Mouse (Mus musculus) retina, postnatal 1 day (tissue): ENCODE measurements at regions not wholly inside any gene's neighbourhood (a gene's known extent, or its start where the extent isn't known, plus 50 kb on each side); places are given as distances from the start of the nearest gene placed in this dataset.

Experiments
- DNase-seq: peaks from one replicate; pipeline ENCODE4 v3.0.0-alpha.2; 2012

DNA sequence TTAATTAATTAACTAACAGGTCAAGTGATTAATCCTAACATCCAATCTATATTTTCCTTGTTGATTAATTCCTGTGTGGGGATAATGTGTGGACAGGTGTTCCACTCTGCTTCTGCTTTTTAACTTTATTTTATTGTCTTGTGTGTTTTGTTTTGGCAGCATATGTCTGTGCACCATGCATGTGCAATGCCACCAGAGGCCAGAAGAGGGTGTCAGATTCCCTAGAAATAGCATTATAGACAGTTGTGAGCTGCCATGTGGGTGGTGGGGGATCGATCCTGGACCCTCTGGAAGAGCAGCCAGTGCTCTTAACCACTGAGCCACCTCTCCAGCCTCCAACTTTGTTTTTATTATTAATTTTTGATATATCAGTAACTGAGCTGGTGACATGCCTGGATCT is 65.6 kb downstream of the En1 start:
- no peak for DNase-seq

- no peak for DNase-seq
Measured at GRCm38 (mm10) chr1:120683532-120684245, 81.5 kb downstream of the En1 start.

DNA sequence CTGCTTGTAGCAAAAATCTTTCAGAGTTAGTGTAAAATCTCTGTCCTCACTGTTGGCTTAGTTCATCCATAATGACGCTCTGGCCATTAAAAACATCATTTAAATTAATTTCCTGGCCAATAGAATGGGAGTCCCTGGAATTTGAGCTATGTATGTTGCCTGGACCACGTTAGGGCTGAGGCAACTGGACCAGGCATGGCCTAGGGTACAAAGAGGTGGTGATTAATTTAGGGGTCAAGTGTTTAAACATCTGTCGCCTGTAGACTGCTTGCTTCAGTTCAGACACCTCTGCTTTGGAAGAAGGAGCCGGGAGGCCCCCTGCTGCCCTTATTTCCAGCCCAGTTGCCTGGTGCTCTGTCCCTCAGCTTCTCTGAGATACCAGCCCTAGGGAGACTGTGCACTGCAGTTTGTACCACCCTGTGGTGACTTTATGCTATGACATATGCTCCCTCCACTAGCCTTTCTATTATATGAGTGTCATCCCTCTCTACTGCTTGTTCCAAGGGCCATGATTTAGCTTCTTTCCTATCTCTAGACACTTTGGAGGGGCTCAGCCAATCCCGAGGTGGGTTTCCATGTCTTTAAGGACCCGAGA is 83.5 kb downstream of the En1 start:
- DNase-seq = peak; percentile 18

DNA sequence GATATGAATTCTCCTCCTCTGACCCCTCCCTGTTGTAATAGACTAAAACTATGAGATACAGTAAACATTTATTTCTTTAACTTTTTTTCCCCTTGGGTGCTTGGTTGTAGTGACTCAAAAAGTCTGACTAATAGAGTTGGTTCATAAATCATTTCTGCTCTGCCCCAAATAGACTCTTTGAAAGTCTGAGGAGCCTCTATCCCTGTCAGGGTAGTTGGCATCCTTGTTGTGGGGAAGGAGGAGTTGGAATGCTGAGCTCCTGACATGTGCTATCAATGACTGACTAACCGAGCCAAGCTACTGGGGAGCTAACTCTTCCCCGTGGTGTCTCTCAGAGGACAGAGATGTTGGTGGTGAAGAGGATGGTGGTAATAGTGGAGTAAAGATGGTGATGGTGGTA is 89.4 kb downstream of the En1 start:
- no peak for DNase-seq

DNA sequence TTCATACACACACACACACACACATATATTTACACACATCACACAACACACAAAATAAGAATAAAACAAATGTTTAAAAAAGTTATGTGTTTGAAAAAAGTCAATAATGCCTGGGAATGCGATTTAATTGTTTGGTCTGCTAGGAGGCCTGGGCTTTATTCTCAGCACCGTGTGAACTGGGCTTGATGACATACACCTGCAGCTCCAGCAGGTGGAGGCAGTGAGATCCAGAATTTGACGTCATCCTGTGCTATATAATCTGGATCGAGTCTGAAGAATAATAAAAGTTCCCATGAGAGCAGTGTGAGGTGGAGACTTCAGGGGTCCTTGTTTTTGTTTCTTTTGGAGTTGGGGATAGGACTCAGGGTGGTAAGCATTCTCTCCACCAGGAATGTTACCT is 96.0 kb downstream of the En1 start:
- no peak for DNase-seq

DNA sequence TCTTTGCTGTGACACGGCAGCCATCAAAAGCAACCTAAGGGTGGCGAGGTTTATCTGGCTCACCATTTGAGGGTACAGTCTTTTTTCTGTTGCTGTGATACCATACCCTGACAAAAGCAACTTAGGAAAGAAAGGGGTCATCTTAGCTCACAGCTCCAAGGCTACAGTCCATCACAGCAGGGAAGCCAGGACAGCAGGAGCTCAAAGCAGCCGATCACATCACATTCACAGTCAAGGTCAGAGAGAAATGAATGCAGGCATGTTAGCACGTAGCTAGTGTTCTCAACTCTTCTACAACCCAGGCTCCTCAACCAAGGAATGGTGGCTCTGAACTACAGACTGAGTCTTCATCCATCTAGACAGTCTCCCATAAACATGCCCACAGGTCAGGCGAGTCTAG is 102.0 kb downstream of the En1 start:
- peak; percentile 17 for DNase-seq

DNA sequence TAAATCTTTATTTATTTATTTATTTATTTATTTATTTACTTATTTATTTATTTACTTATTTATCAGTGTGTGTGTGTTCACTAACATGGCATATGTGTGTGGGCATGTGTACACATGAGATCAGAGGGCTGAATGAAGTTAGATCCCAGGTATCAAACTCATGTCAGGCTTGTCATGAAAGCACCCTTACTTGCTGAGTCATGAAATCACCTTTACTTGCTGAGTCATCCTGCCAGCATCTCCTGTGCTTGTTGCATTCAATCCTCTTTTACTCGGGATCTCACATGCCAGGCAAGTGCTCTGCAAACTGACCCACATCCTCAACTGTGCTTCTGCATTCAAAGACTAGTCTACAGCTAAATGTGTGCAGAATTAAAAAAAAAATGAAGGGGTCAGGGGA is 103.8 kb downstream of the En1 start:
- DNase-seq = no peak

DNA sequence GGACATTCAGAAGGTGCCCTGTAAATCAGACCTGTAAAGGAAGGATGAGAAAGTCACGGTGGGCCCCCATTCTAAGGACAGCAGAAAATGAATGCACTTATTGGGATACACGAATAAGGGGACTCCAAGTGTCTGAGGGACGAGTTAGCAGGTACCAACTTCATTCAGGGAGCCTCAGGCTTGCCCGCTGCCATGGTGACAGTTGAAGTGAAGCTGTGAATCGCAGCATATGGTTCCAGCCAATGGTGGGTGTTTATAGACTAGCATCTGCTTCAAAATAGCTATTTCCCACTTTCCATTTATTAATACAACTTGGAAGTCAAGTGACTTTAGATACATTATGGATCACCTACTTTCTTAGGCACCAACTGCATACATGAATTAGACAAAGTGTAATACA is 106.3 kb downstream of the En1 start:
- no peak for DNase-seq

- DNase-seq = no peak
Measured at GRCm38 (mm10) chr1:120715105-120715877, 113.1 kb downstream of the En1 start.

DNA sequence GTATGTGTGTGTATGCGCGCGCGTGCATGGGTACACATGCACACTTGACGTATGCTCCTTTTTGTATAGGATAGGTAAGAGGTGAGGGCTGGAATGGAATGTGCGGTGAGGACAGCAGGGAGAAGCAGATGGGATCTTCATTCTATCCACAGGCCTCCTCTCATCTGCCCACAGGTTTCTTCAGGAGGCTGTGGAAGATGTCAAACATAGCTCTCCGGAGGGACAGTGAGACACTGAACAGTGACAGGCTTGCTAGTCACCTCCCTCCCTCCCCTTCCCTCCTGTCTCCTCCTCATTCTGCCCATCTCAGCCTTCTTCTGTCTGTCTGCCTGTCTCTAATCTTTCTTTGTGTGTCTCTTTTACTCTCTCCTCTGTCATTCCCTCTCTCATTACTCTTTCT is 124.6 kb downstream of the En1 start:
- DNase-seq = no peak

- peak; percentile 7 for DNase-seq
Measured at GRCm38 (mm10) chr1:120727427-120727826, 125.2 kb downstream of the En1 start.

DNA sequence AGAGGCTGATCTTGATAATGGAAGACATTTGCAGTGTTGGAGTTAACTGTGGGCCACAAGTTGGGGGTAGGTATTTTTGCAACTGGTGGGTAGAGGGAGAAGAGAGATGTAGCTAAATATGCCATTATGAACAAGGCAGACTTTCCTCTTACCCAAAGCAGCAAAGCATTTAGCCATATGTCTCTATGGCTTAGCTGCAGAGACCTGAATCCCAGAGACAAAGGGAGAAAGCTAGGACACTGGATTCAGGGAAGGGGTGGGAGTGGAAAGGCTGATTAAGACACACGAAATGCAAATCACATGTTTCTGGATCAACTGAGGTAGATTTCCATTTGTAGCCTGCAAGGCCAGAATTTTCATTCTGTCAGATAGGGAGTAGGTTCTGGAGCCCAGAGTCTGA is 129.8 kb downstream of the En1 start:
- DNase-seq = no peak

DNA sequence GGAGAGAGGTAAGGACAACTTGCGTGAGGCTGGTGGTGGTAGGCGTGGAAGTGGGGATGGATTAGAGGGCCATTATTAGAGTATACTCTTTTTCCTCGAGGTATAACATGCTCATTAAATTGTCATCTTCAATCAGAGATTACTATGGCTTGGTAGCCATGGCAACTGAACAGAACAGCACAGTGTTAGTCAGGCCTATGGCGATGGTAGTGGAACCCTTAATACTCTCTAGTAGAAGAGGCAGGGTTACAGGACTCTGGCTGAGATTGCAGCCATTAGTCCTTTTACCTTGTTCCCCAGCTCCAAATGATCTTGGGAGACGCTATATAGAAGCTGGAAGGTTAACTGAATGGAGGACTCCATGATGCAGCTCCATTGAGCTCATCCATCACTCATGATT is 131.5 kb downstream of the En1 start:
- no peak for DNase-seq

DNA sequence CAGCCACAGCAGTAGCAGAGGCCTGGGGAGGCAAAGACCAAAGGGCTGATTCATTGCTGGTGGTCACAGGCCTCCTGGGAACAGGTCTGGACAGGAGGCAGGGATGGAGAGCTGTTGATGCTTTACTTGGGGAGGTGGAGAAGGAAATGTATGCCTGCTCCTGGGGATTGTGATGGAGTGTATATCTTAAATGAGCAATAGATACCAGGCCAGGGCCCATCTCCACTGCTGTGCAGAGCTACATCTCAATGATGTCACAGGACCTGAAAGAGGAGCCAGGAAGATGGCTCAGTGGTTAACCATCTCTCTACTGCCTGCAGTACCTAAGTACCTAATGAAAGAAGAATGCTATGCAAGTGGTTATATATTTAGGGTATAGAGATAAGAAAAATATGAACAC is 132.6 kb downstream of the En1 start:
- no peak for DNase-seq

GRCm38 (mm10) chr1:120739499-120739898 is 137.3 kb downstream of the En1 start:
- no peak for DNase-seq

DNA sequence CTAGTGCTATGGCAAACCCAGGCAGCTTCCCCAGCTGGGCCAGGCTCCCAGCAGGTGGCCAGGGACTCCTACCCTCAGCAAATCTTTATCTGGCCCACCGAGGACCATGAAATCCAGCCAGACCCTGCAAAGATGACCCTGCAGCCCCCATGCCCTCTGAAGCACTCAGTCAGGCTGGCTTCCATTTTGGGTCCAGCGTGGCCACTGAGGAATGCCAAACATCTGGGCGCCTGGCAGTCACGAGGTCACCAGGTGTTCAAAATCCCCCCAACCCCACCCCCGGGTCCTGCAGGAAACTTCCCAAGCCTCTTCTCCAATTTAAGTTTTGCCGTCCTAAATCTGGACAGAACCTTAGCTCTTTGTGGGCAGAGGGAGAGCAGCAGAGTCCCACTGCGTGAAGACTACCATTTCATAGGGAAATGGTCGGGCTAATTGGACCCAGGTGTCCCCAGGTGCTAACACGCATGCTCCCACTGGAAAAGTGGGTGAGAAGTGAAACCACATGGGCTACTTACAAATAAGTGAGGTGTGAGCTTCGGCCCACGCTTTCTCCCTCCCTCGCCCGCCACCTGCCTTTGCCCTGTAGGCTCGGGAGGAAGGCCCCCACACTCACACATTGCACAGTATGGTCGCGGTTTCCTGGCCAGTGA is 139.0 kb downstream of the En1 start:
- DNase-seq = no peak

DNA sequence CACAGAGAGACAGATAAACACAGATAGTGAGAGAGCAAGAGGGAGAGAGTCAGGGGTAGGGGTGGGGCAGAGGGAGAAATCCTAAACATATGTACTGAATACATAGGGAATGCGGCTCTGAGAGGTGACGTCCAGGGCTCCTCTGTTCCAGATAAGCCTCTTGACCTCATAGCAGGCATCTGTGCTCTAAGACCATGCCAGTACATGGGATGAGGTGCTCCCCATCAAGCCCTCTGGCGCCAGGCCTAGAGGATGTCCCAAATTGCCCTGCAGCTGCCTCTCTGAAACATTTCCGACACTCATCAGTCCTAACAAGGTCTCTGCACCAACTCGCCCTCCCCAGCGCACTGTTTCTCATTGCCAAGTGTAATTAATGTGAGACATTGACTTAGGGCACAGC is 146.7 kb downstream of the En1 start:
- DNase-seq = no peak

DNA sequence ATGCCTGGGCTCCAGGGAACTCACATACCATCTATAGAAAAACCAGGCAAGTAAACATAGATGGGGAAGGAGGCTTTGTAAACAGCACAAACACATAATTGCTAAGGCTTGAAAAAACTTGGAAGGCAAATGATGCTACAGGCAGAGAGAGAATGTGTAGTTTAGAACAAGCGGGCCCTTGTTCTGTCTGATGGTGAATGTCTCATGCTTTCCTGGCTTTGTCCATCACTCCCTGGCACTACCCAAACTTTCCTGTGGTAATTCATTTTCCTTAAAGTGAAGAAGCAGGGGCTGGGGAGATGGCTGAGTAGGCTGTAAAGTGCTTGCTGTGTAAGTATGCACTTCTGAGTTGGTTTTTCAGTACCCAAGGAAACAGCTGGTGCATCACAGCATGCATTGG is 151.2 kb downstream of the En1 start:
- DNase-seq = no peak

DNA sequence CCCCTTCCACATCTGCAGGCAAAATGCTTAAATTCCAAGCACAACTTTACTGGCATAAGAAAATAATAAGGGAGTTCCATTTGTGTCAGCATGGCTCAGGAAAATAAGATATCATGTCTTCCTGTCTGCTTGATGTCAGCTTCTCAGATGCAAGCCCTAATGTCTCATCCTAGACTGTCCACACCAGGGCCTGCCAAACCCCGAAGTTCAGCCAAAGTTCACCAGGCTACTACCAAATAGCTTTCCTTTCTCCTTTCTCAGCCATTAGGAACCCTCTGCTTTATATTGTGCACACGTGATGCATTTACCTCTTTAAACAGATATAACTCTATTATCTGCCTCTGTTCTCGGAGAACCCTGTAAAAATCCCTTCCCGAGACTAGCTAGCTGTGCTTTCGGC is 152.1 kb downstream of the En1 start:
- no peak for DNase-seq

DNA sequence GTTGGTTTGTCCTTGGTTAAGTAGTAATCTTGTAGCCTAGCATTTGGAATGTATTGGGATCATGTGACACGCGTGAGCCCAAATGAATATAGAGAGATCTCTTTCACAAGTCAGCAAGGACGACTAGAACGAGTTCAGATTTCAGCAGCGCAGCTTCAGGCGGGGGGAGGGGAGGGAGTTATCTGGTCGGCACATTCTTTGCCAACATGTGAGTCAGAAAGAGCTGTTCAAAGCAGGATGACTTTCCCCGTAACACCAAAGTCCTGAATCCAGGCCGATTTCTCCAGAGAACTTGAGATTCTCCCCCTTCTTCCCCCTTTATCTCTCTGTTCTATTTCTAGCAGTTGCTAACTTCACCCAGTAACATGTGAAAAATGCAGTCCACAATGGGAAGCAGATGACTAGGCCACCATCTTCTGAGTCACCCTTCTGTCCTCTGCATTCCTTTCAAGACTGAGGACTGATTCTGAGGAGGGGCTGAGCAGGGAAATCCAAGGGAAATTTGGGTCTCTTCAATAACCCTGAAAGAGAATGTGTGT is 155.1 kb downstream of the En1 start:
- no peak for DNase-seq

GRCm38 (mm10) chr1:120758172-120758571 is 156.0 kb downstream of the En1 start:
- no peak for DNase-seq

GRCm38 (mm10) chr1:120758762-120759161 is 156.5 kb downstream of the En1 start:
- DNase-seq = no peak

DNA sequence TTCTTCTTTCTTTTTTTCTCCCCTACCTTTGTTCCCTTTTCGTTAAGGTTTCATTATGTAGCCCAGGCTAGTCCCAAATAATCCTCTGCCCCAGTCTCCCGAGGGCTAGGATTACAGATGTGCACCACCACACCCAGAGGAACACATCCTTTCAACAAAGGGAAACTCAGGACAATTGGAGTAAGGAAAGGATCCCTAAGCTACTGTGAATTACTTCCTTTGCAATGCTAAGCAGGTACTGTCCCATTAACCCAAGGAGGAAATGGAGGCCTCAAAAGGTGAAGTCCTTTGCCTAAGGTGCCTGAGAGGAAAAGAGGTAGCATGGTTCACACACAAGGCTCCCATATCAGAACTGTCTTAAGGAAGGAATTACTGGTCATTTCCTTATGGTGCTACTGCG is 157.2 kb downstream of the En1 start:
- no peak for DNase-seq

GRCm38 (mm10) chr1:120761364-120761763 is 159.1 kb downstream of the En1 start:
- DNase-seq = no peak
